Mouse (Mus musculus): ENCODE measurements around the gene Dennd5b.
A peak's percentile ranks its signal among the peaks of the same experiment; 100 is the strongest.

Gene Dennd5b

GRCm38 (mm10) chr6:149101943-149102243 is 413 bp upstream of the Dennd5b start:
- no peak for DNase-seq (ENCODE audit: low read depth, low spot score)

- DNase-seq (ENCODE audit: low read depth, low spot score) = peak; percentile 29
Measured at GRCm38 (mm10) chr6:149100174-149101075, 1.1 kb downstream of the Dennd5b start.

GRCm38 (mm10) chr6:149098993-149099392 is 2.5 kb downstream of the Dennd5b start:
- DNase-seq (ENCODE audit: low read depth, low spot score) = no peak

GRCm38 (mm10) chr6:149097276-149097675 is 4.2 kb downstream of the Dennd5b start:
- DNase-seq (ENCODE audit: low read depth, low spot score) = no peak

- DNase-seq (ENCODE audit: low read depth, low spot score) = no peak
Measured at GRCm38 (mm10) chr6:149096233-149096632, 5.2 kb downstream of the Dennd5b start.

- no peak for DNase-seq (ENCODE audit: low read depth, low spot score)
Measured at GRCm38 (mm10) chr6:149095389-149095788, 6.1 kb downstream of the Dennd5b start.

- no peak for DNase-seq (ENCODE audit: low read depth, low spot score)
Measured at GRCm38 (mm10) chr6:149094555-149094954, 6.9 kb downstream of the Dennd5b start.

- no peak for DNase-seq (ENCODE audit: low read depth, low spot score)
Measured at GRCm38 (mm10) chr6:149093465-149093864, 8.0 kb downstream of the Dennd5b start.

- no peak for DNase-seq (ENCODE audit: low read depth, low spot score)
Measured at GRCm38 (mm10) chr6:149092406-149092805, 9.1 kb downstream of the Dennd5b start.

GRCm38 (mm10) chr6:149077136-149077808 is 24.2 kb downstream of the Dennd5b start:
- DNase-seq (ENCODE audit: low read depth, low spot score) = no peak

- DNase-seq (ENCODE audit: low read depth, low spot score) = no peak
Measured at GRCm38 (mm10) chr6:149073854-149074253, 27.6 kb downstream of the Dennd5b start.

- DNase-seq (ENCODE audit: low read depth, low spot score) = no peak
Measured at GRCm38 (mm10) chr6:149072873-149073272, 28.6 kb downstream of the Dennd5b start.

- DNase-seq (ENCODE audit: low read depth, low spot score) = no peak
Measured at GRCm38 (mm10) chr6:149070592-149071124, 30.8 kb downstream of the Dennd5b start.

GRCm38 (mm10) chr6:149063382-149063781 is 38.1 kb downstream of the Dennd5b start:
- no peak for DNase-seq (ENCODE audit: low read depth, low spot score)

- DNase-seq (ENCODE audit: low read depth, low spot score) = no peak
Measured at GRCm38 (mm10) chr6:149060670-149061387, 40.7 kb downstream of the Dennd5b start.

- DNase-seq (ENCODE audit: low read depth, low spot score) = no peak
Measured at GRCm38 (mm10) chr6:149057947-149058391, 43.5 kb downstream of the Dennd5b start.

GRCm38 (mm10) chr6:149054780-149055179 is 46.7 kb downstream of the Dennd5b start:
- DNase-seq (ENCODE audit: low read depth, low spot score) = no peak

GRCm38 (mm10) chr6:149050978-149051723 is 50.3 kb downstream of the Dennd5b start:
- DNase-seq (ENCODE audit: low read depth, low spot score) = no peak

- DNase-seq (ENCODE audit: low read depth, low spot score) = no peak
Measured at GRCm38 (mm10) chr6:149040099-149040498, 61.4 kb downstream of the Dennd5b start.

GRCm38 (mm10) chr6:149032198-149032597 is 69.3 kb downstream of the Dennd5b start:
- DNase-seq (ENCODE audit: low read depth, low spot score) = no peak

- no peak for DNase-seq (ENCODE audit: low read depth, low spot score)
Measured at GRCm38 (mm10) chr6:149031377-149031776, 70.1 kb downstream of the Dennd5b start.

Data from WW6 (cell line).